ENCODE assay signal across 23 mouse cellular contexts in genomic region chr15:100723505-100723904, GRCm38 (mm10). TPM values are rescaled to one million over a fixed set of nuclear protein-coding genes. Genes with fewer than 3 reads are reported as not detected.
DNase-seq lines count a peak whose midpoint lies in the region; ATAC-seq and TF ChIP-seq lines count a peak whose summit lies in the region.
"Had no signal": no experiment of that assay in that cellular context is flagged by ENCODE, and none has a peak within 500 bp of the region (broad histone marks: within the 10 kb centered on the region; RNA-seq: fewer than 3 reads in every experiment).

No protein-coding gene starts in this region.

- H3K27me3 ChIP-seq in spleen, adult 2 months (ENCODE audit: control insufficient read depth, insufficient read depth, low read length): no peaks in the 10 kb centered on the region

- peak; percentile 12 for DNase-seq in adrenal gland, postnatal 14 days
- DNase-seq in adrenal gland, adult 18-20 months (ENCODE audit: low spot score in 2 of 2): no peak
- DNase-seq in spleen, adult 2 months (ENCODE audit: low read depth in 1 of 2, low spot score in 2 of 2): no peak
- DNase-seq in spleen, postnatal 4 days (ENCODE audit: low spot score in 2 of 2): no peak
- no peak for DNase-seq in ovary, adult 18-20 months (ENCODE audit: low spot score)
- DNase-seq in layer of hippocampus, adult 9-11 months: no peak
- DNase-seq: adrenal gland, postnatal 25 days; cerebellum, adult 18-20 months; cerebellum, postnatal 25 days; embryo, embryonic 11 days; gastrocnemius, postnatal 36 days; heart, postnatal 14 days; kidney, postnatal 36 days; liver, embryonic 13.5 days had no signal

- ATAC-seq in CD4-positive, CD25-positive, alpha-beta regulatory T cell, adult 4 months: peak; percentile 40
- ATAC-seq in inflammation-experienced regulatory T-cells, adult 6 months: peak; percentile 47
- ATAC-seq: forebrain, embryonic 15.5 days; intestine, postnatal 0 days had no signal

- TF ChIP-seq POLR2A in spleen, adult 2 months (IDR thresholded peaks at IDR 0.05; ENCODE audit: low read depth, low read length): no peak

- H3K36me3 ChIP-seq in spleen, adult 2 months (ENCODE audit: control insufficient read depth, insufficient read depth, low read length): no peaks in the 10 kb centered on the region
- H3K36me3 ChIP-seq: forebrain, embryonic 15.5 days; limb, embryonic 13.5 days; liver, embryonic 13.5 days; lung, embryonic 15.5 days; midbrain, embryonic 10.5 days had no signal

- WGBS in spleen, adult 2 months: 33% methylated on average over 14 of the region's 14 CpGs

- peaks cover 16% of the 10 kb centered on the region; the same call in 1 of the 2 replicates for H3K4me1 ChIP-seq in spleen, adult 2 months (ENCODE audit: control insufficient read depth, insufficient read depth, insufficient read length)
- H3K4me1 ChIP-seq: limb, embryonic 13.5 days; lung, embryonic 15.5 days had no signal

- peak overlapping the region; percentile 25; the same call in 1 of the 2 replicates for H3K27ac ChIP-seq in spleen, adult 2 months (ENCODE audit: insufficient read depth, low read length)
- H3K27ac ChIP-seq: forebrain, embryonic 15.5 days; hindbrain, embryonic 14.5 days; limb, embryonic 13.5 days; liver, embryonic 13.5 days; lung, embryonic 15.5 days; macrophage; midbrain, embryonic 10.5 days had no signal

- no peak for TF ChIP-seq CTCF in spleen, adult 2 months (IDR thresholded peaks at IDR 0.05; ENCODE audit: extremely low read depth, insufficient read depth, insufficient read length, insufficient replicate concordance)

- H3K4me3 ChIP-seq in spleen, adult 2 months (ENCODE audit: extremely low read depth, insufficient read depth, insufficient read length): no peak overlapping the region
- H3K4me3 ChIP-seq: forebrain, embryonic 15.5 days; limb, embryonic 13.5 days; liver, embryonic 13.5 days; lung, embryonic 15.5 days; midbrain, embryonic 10.5 days had no signal

RNA-seq across cellular contexts. Expression of gene Galnt6, which starts 5.7 kb away (rescaled TPM):
- 8.1 and 11.9 TPM in 2 replicates for total RNA-seq in adrenal gland, postnatal 14 days (2021)
- total RNA-seq in adrenal gland, adult 18-20 months (2021): 1 to 10 TPM; 4.2 to 5.6 TPM
- polyA plus RNA-seq in spleen, adult 2 months (2012; rRNA removed): 13.9 and 16.1 TPM in 2 replicates
- 100 to 1,000 TPM in 1 of 2 experiments, 10 to 100 TPM in 1; 63.9 to 105 TPM for polyA plus RNA-seq in CD4-positive, CD25-positive, alpha-beta regulatory T cell, adult 4 months (2017; shearing (Covaris generic))
- polyA plus RNA-seq in inflammation-experienced regulatory T-cells, adult 6 months (2017; shearing (Covaris generic)): 10 to 100 TPM; 55.3 to 67.0 (median 65.0) TPM

RNA-seq across cellular contexts. Expression of gene Cela1, which starts 35.8 kb away (rescaled TPM):
- 26.1 and 32.9 TPM in 2 replicates for total RNA-seq in adrenal gland, postnatal 14 days (2021)
- total RNA-seq in adrenal gland, adult 18-20 months (2021): 10 to 100 TPM; 46.7 to 87.1 TPM
- polyA plus RNA-seq in spleen, adult 2 months (2012; rRNA removed): 5,688 and 5,726 TPM in 2 replicates
- 10 to 100 TPM in 1 of 2 experiments, 1 to 10 TPM in 1; 5.7 to 10.5 TPM for polyA plus RNA-seq in CD4-positive, CD25-positive, alpha-beta regulatory T cell, adult 4 months (2017; shearing (Covaris generic))
- polyA plus RNA-seq in inflammation-experienced regulatory T-cells, adult 6 months (2017; shearing (Covaris generic)): 10 to 100 TPM in 1 of 3 experiments, 1 to 10 TPM in 2; 6.8 to 12.6 (median 8.2) TPM
- total RNA-seq: gastrocnemius, postnatal 36 days had no signal

RNA-seq across cellular contexts. Expression of gene Slc4a8, which starts 38.0 kb away (rescaled TPM):
- total RNA-seq in adrenal gland, postnatal 14 days (2021): 10.4 and 14.6 TPM in 2 replicates
- 1 to 10 TPM; 3.9 to 6.1 TPM for total RNA-seq in adrenal gland, adult 18-20 months (2021)
- polyA plus RNA-seq in spleen, adult 2 months (2012; rRNA removed): 11.0 and 13.9 TPM in 2 replicates
- polyA plus RNA-seq in CD4-positive, CD25-positive, alpha-beta regulatory T cell, adult 4 months (2017; shearing (Covaris generic)): 1 to 10 TPM; 5.7 to 7.7 TPM
- polyA plus RNA-seq in inflammation-experienced regulatory T-cells, adult 6 months (2017; shearing (Covaris generic)): 10 to 100 TPM in 1 of 3 experiments, 1 to 10 TPM in 2; 7.4 to 10.9 (median 9.1) TPM

RNA-seq across cellular contexts. Expression of gene Bin2, which starts 54.2 kb away (rescaled TPM):
- total RNA-seq in adrenal gland, postnatal 14 days (2021): 3.6 and 14.8 TPM in 2 replicates
- 1 to 10 TPM; 1.8 to 4.3 TPM for total RNA-seq in adrenal gland, adult 18-20 months (2021)
- polyA plus RNA-seq in spleen, adult 2 months (2012; rRNA removed): 101 TPM in 2 replicates
- polyA plus RNA-seq in CD4-positive, CD25-positive, alpha-beta regulatory T cell, adult 4 months (2017; shearing (Covaris generic)): 100 to 1,000 TPM; 283 to 390 TPM
- polyA plus RNA-seq in inflammation-experienced regulatory T-cells, adult 6 months (2017; shearing (Covaris generic)): 100 to 1,000 TPM; 292 to 493 (median 317) TPM

Comparison
In these comparisons a context has a peak if more than half of its experiments do, and no peak if none do; other contexts are left out.
1. RNA of gene Cela1, which starts 35.8 kb away (polyA plus RNA-seq): 5,688 to 5,726 TPM in spleen, adult 2 months; 5.7 to 10.5 TPM in CD4-positive, CD25-positive, alpha-beta regulatory T cell, adult 4 months and 6.8 to 12.6 TPM in inflammation-experienced regulatory T-cells, adult 6 months; every median in the first group is over 100 times any median in the second.